Mouse (Mus musculus): ENCODE data around the gene Rhov.

Gene Rhov

DNA sequence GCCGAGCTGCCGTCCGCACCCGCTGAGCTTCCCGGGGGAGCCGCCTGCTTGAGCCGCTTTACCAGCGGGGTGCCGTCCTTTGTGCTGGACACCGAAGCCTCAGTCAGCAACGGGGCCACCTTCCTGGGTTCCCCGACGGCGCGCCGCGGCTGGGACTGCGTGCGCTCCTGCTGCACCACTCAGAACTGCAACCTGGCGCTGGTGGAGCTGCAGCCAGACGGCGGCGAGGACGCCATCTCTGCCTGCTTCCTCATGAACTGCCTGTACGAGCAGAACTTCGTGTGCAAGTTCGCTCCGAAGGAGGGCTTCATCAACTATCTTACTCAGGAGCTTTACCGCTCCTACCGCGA lies 33.2 kb downstream of the Rhov start:
- DNase-seq (ENCODE audit: low spot score), result peak; percentile 14

- DNase-seq (ENCODE audit: low spot score), result peak; percentile 40
These were observed 33.7 kb downstream of the Rhov start, which contains the start of gene Spint1 for GRCm38 (mm10) chr2:119237210-119237870. Spint1 (plus strand) TSS chr2:119237362.

DNA sequence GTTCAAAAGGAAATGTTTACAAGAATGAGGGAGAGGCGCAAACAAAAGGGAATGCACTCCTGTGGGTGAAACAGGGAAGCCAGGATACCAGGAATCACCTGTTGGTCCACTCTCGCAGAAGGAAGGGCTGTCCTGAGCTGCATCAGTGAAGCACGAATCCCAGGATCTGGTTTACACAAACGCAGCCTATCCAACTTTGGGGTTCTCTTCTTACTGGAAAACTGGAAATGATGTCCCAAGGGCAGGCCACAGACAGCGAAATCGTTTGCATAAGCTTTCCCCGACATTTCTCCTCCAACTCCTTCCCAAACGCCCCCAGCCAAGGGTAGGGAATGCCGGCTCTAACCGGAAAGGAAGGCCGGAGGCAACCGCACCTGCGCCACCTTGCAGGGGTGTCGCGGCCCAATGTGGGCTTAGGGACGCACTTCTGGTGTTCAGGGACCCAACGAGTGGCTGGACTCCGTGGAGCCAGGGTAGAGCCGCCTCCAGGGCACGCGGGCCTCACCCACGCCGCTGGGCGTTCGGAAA lies 34.3 kb downstream of the Rhov start:
- DNase-seq (ENCODE audit: low spot score), result no peak

DNA sequence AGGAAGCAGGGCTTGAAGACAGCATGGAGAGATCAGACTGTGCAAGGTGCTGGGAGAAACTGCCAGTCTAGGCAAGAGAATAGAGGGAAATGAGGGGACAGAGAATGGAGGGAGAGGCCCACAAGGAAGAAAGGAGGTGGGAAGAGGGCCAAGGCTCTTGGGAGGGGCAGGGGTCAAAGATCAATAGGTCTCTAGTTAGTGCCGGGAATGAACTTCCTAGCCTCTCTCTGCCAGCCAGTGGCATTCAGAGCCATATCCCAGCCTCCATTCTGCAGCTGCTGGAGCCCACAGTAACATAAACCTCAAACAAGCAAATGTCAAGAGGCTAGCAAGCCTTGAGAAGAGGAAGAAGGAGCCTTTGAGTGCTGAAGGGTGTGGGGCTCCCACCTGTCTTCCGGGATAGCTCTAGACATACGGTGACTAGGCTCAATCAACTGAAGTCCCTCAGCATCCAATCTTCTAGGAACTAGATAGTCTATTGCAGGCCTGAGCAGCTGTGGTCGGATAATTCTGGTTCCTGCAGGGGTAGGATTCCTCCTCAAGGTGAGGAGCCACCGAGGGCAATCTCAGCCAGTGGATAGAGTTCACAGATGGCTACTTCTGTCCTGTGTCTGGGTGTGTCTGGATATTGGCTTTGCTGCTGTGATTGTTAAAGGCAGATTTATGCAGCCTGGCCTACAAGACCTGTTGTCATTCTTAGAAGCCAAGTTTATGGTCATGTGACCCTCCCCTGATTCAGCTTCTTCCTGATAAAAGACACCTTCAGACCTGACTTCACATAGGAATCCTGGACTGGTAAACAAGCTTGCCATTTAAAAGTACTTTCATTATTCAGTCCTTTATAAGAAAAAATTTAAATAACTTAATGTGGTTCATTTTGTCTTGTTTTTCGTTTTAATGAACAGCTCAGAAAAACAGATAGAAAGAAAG lies 41.0 kb downstream of the Rhov start, which contains the start of gene Ppp1r14d:
TSS of gene Ppp1r14d (minus strand) at position 132 of the 930 bp plus-strand sequence.
- no peak for DNase-seq (ENCODE audit: low spot score)

Data from ovary, postnatal 36 days (tissue).